Mouse (Mus musculus) kidney, embryonic 16.5 days (tissue): ENCODE measurements around the gene Cfap69. TPM values are rescaled to one million over a fixed set of nuclear protein-coding genes. Genes with fewer than 3 reads are reported as not detected.

Source experiments
- ATAC-seq: fragments of 200-750 bp; cut with Nextera tagmentation; 2 replicates; pipeline ENCODE4 v1.8.0; 2017; ENCODE audit warnings: moderate TSS enrichment; ENCODE audit not compliant: low FRiP score, low TSS enrichment
- H3K27ac ChIP-seq: fragments of 300-500 bp; sonication (generic); 2 replicates; pipeline ENCODE4 v1.5.1; 2014; ENCODE audit warnings: low read length
- H3K27me3 ChIP-seq: fragments of 300-500 bp; sonication (generic); 2 replicates; pipeline ENCODE4 v1.6.1; 2014; ENCODE audit warnings: low read length, control low read depth, mixed read lengths; ENCODE audit not compliant: insufficient read depth
- H3K36me3 ChIP-seq: fragments of 300-500 bp; sonication (generic); 2 replicates; pipeline ENCODE4 v1.6.1; 2014; ENCODE audit warnings: low read length, control low read depth, mixed read lengths; ENCODE audit not compliant: insufficient read depth
- H3K4me1 ChIP-seq: fragments of 300-500 bp; sonication (generic); 2 replicates; pipeline ENCODE4 v1.6.1; 2014; ENCODE audit warnings: low read length, control low read depth, mixed read lengths; ENCODE audit not compliant: insufficient read depth
- H3K4me2 ChIP-seq: fragments of 300-500 bp; sonication (generic); replicated peaks from 2 replicates; pipeline ENCODE4 v1.6.1; 2014; ENCODE audit warnings: low read depth, low read length
- H3K4me3 ChIP-seq: fragments of 300-500 bp; sonication (generic); 2 replicates; pipeline ENCODE4 v1.5.1; 2014; ENCODE audit warnings: mild to moderate bottlenecking, low read length
- H3K9ac ChIP-seq: fragments of 300-500 bp; sonication (generic); replicated peaks from 2 replicates; pipeline ENCODE4 v1.6.1; 2014; ENCODE audit warnings: low read length
- H3K9me3 ChIP-seq: fragments of 300-500 bp; sonication (generic); 2 replicates; pipeline ENCODE4 v1.6.1; 2016; ENCODE audit warnings: low read length, control low read depth
- WGBS: fragments of 180-500 bp; shearing (Covaris S2); extraction: QIAGEN DNeasy Blood & Tissue Kit; methylation state at CpG from one replicate; pipeline ENCODE4 v1.1.7; 2014; 5-methylcytosine and 5-hydroxymethylcytosine counted together
- polyA plus RNA-seq: library from polyadenylated mRNA; unstranded; fragments of >200 nt; fragmentation: Nextera tagmentation; extraction: Ambion mirVana; gene quantifications from 2 replicates; pipeline ENCODE4 v1.2.1, GENCODE M21; 2015

Gene Cfap69
- 2.8 and 4.2 TPM in 2 replicates for polyA plus RNA-seq

DNA sequence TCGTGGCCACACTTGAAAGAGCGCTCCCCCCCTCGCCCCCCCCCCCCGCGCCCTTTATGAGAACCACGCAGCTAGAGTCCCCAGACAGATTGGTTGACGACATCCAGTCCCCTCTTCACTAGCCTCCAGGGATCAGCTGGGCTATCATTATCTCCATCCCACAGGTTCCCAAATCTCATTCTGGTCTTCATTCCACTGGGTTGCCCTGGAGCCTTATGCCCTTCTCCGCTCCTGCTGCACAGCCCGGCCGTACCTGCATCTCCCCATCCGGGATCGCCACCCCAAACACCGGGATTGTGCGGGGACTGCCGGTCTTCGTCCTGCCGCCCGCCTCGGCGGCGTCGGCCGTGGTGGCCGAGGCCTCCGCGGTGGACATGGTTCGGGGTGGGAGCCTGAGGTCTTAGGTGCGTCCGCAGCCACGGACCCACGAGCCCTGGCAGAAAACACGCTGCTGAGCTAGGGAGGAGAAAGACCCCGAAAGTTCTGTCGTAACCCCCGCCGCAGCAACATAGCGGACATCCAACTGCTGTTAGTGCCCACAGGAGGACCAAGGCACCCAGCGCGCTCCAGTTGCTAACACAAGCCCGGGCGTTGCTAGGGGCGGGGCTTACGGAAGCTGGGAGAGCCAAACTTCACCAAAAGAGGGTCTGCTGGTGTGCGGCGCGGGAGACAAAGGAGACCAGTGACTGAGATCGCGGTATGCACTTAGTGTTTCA lies at the start of gene Cfap69:
TSS of gene Cfap69 (minus strand) at position 585 of the 716 bp plus-strand sequence.
- Histone ChIP-seq H3K27me3 (no peaks in the 10 kb centered on the region), H3K27ac (no peak within 1 kb of the TSS)

DNA sequence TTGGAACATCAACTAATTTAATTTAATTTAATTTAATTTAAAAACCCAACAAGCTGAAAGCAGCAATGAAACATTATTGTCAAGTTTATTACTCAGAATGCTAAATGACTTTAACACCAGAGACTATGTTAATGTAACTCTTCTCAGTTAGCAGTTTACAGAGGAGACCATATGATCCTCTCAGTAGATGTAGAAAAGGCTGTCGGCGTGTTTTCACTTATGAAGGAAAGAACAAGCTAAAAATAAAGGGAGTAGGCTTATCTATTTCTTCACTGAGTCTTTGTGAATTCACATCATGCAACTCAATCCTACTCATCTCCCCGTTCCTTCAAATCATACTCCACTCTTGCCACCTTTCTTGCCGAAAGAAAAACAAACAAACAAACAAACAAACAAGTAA lies 47.0 kb upstream of the Cfap69 start:
- H3K4me2 ChIP-seq = no peak overlapping the region
- no peak overlapping the region for H3K27ac ChIP-seq
- H3K4me1 ChIP-seq = no peaks in the 10 kb centered on the region
- H3K4me3 ChIP-seq = no peak overlapping the region
- H3K36me3 ChIP-seq = no peaks in the 10 kb centered on the region
- no peak overlapping the region for H3K9ac ChIP-seq
- no peak for ATAC-seq
- H3K27me3 ChIP-seq = no peaks in the 10 kb centered on the region
- WGBS = 65% methylated on average over 4 of the region's 4 CpGs
- H3K9me3 ChIP-seq = no peaks in the 10 kb centered on the region

More for the DNA sequence above, at the start of gene Cfap69:
- WGBS = 0% methylated on average over 46 of the region's 48 CpGs
- peak; percentile 98 for ATAC-seq
- Histone ChIP-seq H3K4me3 (peak within 1 kb of the TSS; percentile 70), H3K9ac (peak within 1 kb of the TSS; percentile 68), H3K9me3 (no peaks in the 10 kb centered on the region), H3K36me3 (no peaks in the 10 kb centered on the region), H3K4me2 (peak within 1 kb of the TSS; percentile 94), H3K4me1 (peaks cover 4% of the 10 kb centered on the region; the same call in 1 of the 2 replicates)

DNA sequence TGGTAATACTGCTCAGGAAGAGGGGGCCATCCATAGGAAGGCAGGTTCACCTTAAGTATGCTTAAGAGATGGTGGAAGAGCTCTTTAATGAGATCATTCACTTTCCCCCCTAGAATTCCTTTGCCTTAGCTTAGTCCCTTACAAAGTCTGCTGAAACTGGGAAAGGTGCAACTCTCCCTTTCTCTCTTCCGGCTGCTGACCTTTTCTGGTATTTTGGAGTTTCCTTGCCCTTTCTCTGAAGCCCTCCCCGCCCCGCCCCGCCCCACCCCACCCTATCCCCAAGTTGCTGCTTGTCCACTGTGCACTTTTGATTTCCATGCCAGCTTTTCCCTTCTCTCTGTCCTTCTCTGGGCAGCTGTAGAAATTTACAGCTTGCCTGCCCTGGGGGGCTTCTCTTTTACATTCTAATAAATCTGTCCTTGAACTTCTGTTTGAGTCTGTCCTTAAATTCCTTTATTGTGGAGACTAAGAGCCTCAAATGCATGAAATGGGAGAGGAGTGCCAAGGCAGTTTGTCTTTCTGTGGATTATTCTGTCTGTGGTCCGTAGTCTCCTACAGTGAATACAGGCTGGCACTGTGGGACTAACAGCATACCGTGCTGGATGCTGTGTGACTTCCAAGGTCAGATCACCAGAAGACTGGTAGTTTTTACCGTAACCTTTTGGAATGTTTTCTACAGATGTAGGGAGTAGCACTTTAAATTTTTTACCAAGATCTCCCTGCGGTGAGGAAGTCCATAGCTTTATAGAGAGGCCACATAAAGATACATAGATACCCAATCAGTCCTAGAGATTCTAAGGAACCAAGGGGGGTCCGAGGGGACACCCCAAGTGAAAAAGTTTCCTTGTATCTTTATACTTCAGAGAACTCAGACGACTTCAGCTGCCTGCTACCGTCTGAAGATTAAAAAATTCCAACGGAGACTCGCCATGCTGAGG lies 43.6 kb upstream of the Cfap69 start:
- Histone ChIP-seq H3K36me3 (no peaks in the 10 kb centered on the region), H3K9me3 (no peaks in the 10 kb centered on the region), H3K27ac (no peak overlapping the region), H3K4me3 (no peak overlapping the region), H3K4me2 (peak overlapping the region; percentile 27), H3K4me1 (no peaks in the 10 kb centered on the region), H3K27me3 (no peaks in the 10 kb centered on the region), H3K9ac (no peak overlapping the region)
- WGBS = 39% methylated on average over 13 of the region's 13 CpGs
- ATAC-seq = no peak

DNA sequence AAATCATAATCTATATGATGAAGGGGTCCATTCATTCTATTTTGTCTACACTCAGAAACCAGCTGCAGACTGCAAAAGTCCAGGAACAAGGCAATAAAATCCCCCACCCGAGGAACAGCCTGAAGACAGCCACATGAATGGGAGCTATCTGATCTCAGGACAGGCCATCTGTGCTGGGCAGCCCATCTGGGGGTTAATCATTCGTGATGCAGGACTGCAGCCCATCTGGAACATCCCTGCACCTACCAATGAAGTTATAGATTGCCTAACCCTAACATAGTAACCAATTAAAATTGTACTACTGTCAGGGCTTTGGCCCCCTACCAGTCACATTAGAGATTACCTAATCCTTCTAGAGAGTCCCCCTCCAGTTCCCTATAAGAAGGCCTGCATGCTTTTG lies 41.0 kb upstream of the Cfap69 start:
- Histone ChIP-seq H3K36me3 (no peaks in the 10 kb centered on the region), H3K27ac (no peak overlapping the region), H3K4me2 (no peak overlapping the region), H3K9ac (no peak overlapping the region), H3K4me1 (no peaks in the 10 kb centered on the region), H3K27me3 (no peaks in the 10 kb centered on the region), H3K9me3 (no peaks in the 10 kb centered on the region), H3K4me3 (no peak overlapping the region)
- WGBS = 24% methylated on average over 2 of the region's 2 CpGs
- ATAC-seq = peak; percentile 93

DNA sequence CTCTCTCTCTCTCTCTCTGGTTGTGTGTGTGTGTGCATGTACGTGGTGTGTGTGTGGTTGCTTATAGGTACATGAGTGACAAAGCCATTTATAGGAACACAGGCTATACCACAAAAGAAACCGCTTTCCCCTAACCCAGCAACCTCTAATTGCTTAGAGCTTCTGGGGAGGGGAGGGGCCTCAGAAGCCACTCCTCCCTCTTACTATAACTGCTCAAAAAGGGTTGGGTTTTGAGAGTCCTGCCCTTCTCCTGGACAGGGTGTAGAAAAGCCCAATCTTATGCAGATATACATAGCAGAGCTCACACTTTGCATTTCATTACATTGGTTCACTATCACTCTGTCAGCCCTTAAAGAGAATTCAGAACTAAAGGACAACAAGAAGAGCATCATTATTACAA lies 36.3 kb upstream of the Cfap69 start:
- H3K27me3 ChIP-seq = no peaks in the 10 kb centered on the region
- no peaks in the 10 kb centered on the region for H3K9me3 ChIP-seq
- no peak overlapping the region for H3K27ac ChIP-seq
- H3K4me1 ChIP-seq = no peaks in the 10 kb centered on the region
- H3K4me2 ChIP-seq = no peak overlapping the region
- WGBS = 88% methylated on average over 2 of the region's 2 CpGs
- H3K36me3 ChIP-seq = no peaks in the 10 kb centered on the region
- H3K4me3 ChIP-seq = no peak overlapping the region
- no peak overlapping the region for H3K9ac ChIP-seq
- no peak for ATAC-seq

DNA sequence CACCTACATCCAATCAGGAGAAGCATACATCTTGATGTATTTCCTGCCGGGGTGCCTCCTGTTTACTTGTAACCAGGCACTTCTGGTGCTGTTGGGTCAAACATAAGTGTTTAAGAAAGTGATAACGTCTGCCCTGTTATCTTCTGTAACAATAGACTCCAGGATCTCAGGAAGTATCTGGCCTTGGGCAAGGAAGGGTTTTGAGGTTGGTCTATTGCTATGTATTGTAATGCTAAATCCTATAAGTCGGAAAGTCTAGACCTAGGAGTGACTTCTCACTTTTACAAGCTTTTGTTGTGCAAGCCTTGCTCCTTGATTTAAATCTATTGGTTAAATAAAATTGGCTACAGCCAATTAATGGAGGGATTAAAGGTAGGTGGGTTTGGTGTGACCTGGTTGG lies 34.8 kb upstream of the Cfap69 start:
- no peak overlapping the region for H3K4me2 ChIP-seq
- 0 out of 2 replicates have a peak, but pooled peaks cover 4% of the 10 kb centered on the region for H3K4me1 ChIP-seq
- no peaks in the 10 kb centered on the region for H3K27me3 ChIP-seq
- H3K36me3 ChIP-seq = no peaks in the 10 kb centered on the region
- H3K9ac ChIP-seq = no peak overlapping the region
- no peak for ATAC-seq
- H3K27ac ChIP-seq = no peak overlapping the region
- H3K4me3 ChIP-seq = no peak overlapping the region
- WGBS = 71% methylated on average over 3 of the region's 3 CpGs
- H3K9me3 ChIP-seq = no peaks in the 10 kb centered on the region

DNA sequence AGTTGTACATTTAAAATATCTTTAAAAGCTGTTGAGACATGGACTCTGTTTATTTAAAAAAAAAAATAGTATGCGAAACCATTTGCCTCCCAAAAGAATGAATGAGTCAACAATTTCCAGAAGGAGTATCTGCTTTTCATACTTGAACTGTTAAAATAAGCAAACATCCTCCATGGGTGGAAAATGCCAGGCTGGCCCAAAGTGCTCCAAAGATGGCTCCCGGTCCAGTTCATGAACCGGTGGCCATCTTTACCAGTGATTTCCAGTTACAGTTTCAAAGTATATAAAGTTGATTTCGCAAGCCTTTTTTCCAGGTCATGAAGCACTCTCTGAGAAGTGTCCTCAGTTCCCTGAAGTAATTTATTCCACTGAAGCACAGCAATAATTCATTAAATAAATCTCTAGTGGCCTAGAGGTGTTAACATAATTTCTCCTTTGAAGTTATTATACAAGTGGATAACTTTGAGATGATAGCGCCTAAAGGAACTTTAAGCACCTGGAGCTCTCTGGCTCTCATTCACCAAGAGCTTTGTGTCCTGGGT lies 31.4 kb upstream of the Cfap69 start:
- ATAC-seq = no peak
- H3K36me3 ChIP-seq = no peaks in the 10 kb centered on the region
- H3K4me2 ChIP-seq = no peak overlapping the region
- WGBS = 79% methylated on average over 5 of the region's 5 CpGs
- no peak overlapping the region for H3K4me3 ChIP-seq
- H3K9ac ChIP-seq = no peak overlapping the region
- peaks cover 6% of the 10 kb centered on the region; the same call in 1 of the 2 replicates for H3K4me1 ChIP-seq
- H3K27ac ChIP-seq = no peak overlapping the region
- H3K9me3 ChIP-seq = no peaks in the 10 kb centered on the region
- no peaks in the 10 kb centered on the region for H3K27me3 ChIP-seq

DNA sequence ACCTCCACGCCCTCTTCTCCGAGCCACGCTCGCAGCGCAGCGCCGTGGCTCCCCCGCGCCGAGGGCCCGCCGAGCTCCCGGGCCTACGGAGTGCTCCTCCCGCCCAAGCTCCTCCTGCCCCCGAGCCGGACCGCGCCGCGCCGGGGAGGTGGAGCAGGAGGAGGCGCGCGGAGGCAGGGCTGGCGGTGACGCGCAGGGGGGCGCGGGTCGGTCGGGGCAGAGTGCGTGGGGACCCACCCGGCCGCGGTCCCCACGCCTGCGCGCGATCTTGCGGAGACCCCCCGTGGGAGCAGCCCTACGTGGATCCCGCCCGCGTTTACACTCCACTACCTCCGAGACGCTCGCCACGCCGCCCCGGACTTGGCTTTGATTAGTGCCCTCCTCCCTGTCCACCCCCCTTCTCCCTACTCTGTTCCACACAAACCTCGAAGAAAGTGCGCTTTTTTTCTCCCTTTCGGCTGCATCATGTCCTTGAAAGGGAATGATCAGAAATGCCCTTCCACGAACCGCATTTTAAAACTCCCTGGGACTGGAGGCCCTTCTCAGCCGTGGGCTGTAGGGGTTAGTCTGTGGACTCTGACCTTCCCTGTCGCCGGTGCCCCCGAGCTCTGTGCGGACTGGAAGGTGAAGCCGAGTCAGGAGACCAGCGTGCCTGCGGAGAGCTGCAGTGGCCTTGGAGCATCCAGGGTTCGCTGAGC lies 30.1 kb upstream of the Cfap69 start, which contains the start of gene Steap2:
TSS of gene Steap2 (minus strand) at position 623 of the 698 bp plus-strand sequence.
- H3K4me2 ChIP-seq = peak within 1 kb of the TSS; percentile 86
- H3K9me3 ChIP-seq = no peaks in the 10 kb centered on the region
- peak within 1 kb of the TSS; percentile 81 for H3K4me3 ChIP-seq
- peak within 1 kb of the TSS; percentile 86 for H3K9ac ChIP-seq
- peak within 1 kb of the TSS; percentile 91 for H3K27ac ChIP-seq
- WGBS = under 1% methylated on average over 61 of the region's 66 CpGs
- peaks cover 9% of the 10 kb centered on the region for H3K4me1 ChIP-seq
- H3K27me3 ChIP-seq = no peaks in the 10 kb centered on the region
- ATAC-seq = peak; percentile 94
- H3K36me3 ChIP-seq = no peaks in the 10 kb centered on the region

DNA sequence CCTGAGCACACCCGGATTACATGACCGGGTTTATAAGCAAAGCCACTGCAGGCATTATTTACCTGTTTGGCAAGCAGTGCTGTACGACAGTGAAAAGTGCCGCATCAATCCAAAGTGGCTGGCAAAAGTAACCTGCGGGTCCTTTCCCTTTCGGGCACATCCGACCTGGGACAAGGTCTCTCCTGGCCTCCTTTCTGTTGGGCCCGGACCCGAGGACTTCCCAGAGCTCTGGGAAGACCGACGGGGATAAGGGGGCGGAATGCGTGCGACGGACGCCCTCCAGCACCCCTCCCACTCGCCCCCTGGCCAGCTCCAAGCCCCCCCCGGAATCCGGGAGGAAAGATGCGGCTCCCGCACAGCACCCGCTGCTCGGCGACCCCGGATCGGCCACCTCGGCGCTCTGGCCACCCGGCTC lies 29.5 kb upstream of the Cfap69 start:
- ATAC-seq = peak; percentile 74
- H3K9me3 ChIP-seq = no peaks in the 10 kb centered on the region
- no peaks in the 10 kb centered on the region for H3K36me3 ChIP-seq
- H3K4me1 ChIP-seq = peaks cover 13% of the 10 kb centered on the region
- peak overlapping the region; percentile 81 for H3K4me3 ChIP-seq
- peak overlapping the region; percentile 91 for H3K27ac ChIP-seq
- peak overlapping the region; percentile 86 for H3K4me2 ChIP-seq
- H3K9ac ChIP-seq = peak overlapping the region; percentile 86
- under 1% methylated on average over 27 of the region's 29 CpGs for WGBS
- no peaks in the 10 kb centered on the region for H3K27me3 ChIP-seq
